Mouse (Mus musculus): ENCODE results near the gene Ncf1. TPM values are rescaled to one million over a fixed set of nuclear protein-coding genes. Genes with fewer than 3 reads are reported as not detected.

Ncf1 gene
- total and polyA plus RNA-seq, 3 experiments = 287 to 342 (median 302) TPM

GRCm38 (mm10) chr5:134275021-134275420 lies 45.6 kb upstream of the Ncf1 start:
- no peak overlapping the region for H3K4me2 ChIP-seq (ENCODE audit: insufficient read depth, low read depth, poor library complexity, severe bottlenecking)
- H3K4me3 ChIP-seq (replicated peaks in 1 of 3; ENCODE audit: low read depth in 2 of 3, low read length in 2 of 3, poor library complexity in 1 of 3) = no peak overlapping the region
- no peak overlapping the region for H3K9ac ChIP-seq (ENCODE audit: insufficient read depth, low read depth)
- peaks cover 3 to 23% of the 10 kb centered on the region in 2 experiments; a peak in 3 of 4 replicates for H3K4me1 ChIP-seq (ENCODE audit: control insufficient read depth in 1 of 2, insufficient read depth in 2 of 2)
- dilution Hi-C loops (cut with MboI; ENCODE audit: extremely low pct_ligation_motif_present, extremely low pct_unique_long_range_greater_than_20kb, low sequenced_read_pairs) (no loop called here), in situ Hi-C loops (cut with MboI; ENCODE audit: low pct_ligation_motif_present, low pct_unique_long_range_greater_than_20kb, low sequenced_read_pairs) (no loop called here)
- H3K27ac ChIP-seq (ENCODE audit: insufficient read depth, low read depth) = no peak overlapping the region
- no peaks in the 10 kb centered on the region for H3K27me3 ChIP-seq (replicated peaks)
- no peaks in the 10 kb centered on the region for H3K9me3 ChIP-seq (replicated peaks; ENCODE audit: low read length)
- DNase-seq (ENCODE audit: extremely low read depth) = no peak
- TF ChIP-seq BHLHE40 (IDR thresholded peaks at IDR 0.05; ENCODE audit: low read depth, low read length) (no peak), USF1 (IDR thresholded peaks at IDR 0.05; ENCODE audit: low read depth, low read length) (no peak), JUND (conservative IDR thresholded peaks at IDR 0.05; ENCODE audit: low read depth, low read length) (no peak), POLR2A (IDR thresholded peaks at IDR 0.05; ENCODE audit: low read depth, low read length) (no peak), TBP (conservative IDR thresholded peaks at IDR 0.05; ENCODE audit: low read depth, low read length) (no peak), SIN3A (IDR thresholded peaks at IDR 0.05; ENCODE audit: low read length) (no peak), UBTF (IDR thresholded peaks at IDR 0.05; ENCODE audit: low read depth, low read length) (no peak), ZKSCAN1 (IDR thresholded peaks at IDR 0.05; ENCODE audit: borderline replicate concordance, low read depth, low read length) (no peak), TCF12 (IDR thresholded peaks at IDR 0.05; ENCODE audit: low read depth, low read length) (no peak), SMC3 (IDR thresholded peaks at IDR 0.05; ENCODE audit: low read depth, low read length) (no peak), CHD1 (IDR thresholded peaks at IDR 0.05; ENCODE audit: low read depth, low read length) (no peak), USF2 (conservative IDR thresholded peaks at IDR 0.05; ENCODE audit: low read depth, low read length) (no peak), MAZ (IDR thresholded peaks at IDR 0.05; ENCODE audit: low read depth, low read length) (no peak), PAX5 (IDR thresholded peaks at IDR 0.05; ENCODE audit: low read length) (no peak)
- H3K79me2 ChIP-seq (replicated peaks; ENCODE audit: control insufficient read depth, extremely low read depth, insufficient read depth, poor library complexity, severe bottlenecking) = no peaks in the 10 kb centered on the region
- H3K36me3 ChIP-seq (replicated peaks in 1 of 2; ENCODE audit: control insufficient read depth in 1 of 2, insufficient read depth in 1 of 2, low read length in 1 of 2) = peaks cover 65 to 92% of the 10 kb centered on the region in 2 experiments

DNA sequence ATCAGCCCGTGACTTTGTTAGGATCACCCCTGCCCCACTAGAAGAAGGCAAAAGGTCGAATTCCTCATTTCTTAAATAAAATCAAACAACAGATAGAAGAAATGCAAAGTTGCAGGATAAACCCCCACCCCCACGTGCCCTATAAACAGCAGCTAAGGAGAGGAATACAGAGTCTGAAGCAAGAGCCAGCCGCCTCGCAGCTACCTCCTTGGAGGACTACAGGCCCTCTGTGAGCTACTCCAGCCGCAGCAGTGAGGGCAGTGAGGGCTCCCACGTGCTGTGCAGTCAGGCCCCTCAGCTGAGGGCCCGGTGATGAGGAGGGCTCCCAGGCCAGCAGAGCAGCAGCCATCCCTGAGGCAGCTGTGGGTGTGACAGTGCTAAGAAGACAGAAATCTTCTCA lies 44.3 kb upstream of the Ncf1 start:
- no peak for TF ChIP-seq ETS1 (conservative IDR thresholded peaks at IDR 0.05; ENCODE audit: low read depth, low read length)
- no peak for TF ChIP-seq ZMIZ1 (IDR thresholded peaks at IDR 0.05; ENCODE audit: low read depth, low read length)
- TF ChIP-seq RCOR1 (conservative IDR thresholded peaks at IDR 0.05; ENCODE audit: low read depth, low read length) = no peak
- TF ChIP-seq MYC (IDR thresholded peaks at IDR 0.05; ENCODE audit: low read depth, low read length) = no peak
- TF ChIP-seq ELF1 (IDR thresholded peaks at IDR 0.05; ENCODE audit: low read depth, low read length) = no peak
- no peak for TF ChIP-seq USF1 (IDR thresholded peaks at IDR 0.05; ENCODE audit: low read depth, low read length)
- no peak for TF ChIP-seq GABPA (IDR thresholded peaks at IDR 0.05; ENCODE audit: insufficient replicate concordance, low read depth, low read length)
- TF ChIP-seq MAFK (IDR thresholded peaks at IDR 0.05; ENCODE audit: insufficient replicate concordance, low read length) = no peak
- no peak for TF ChIP-seq CTCF (conservative IDR thresholded peaks at IDR 0.05 in 1 of 2, IDR thresholded peaks at IDR 0.05 in 1 of 2; ENCODE audit: low read depth in 2 of 2, low read length in 2 of 2)
- no peak for TF ChIP-seq NELFE (IDR thresholded peaks at IDR 0.05; ENCODE audit: low read depth, low read length)
- no peak for TF ChIP-seq MEF2A (IDR thresholded peaks at IDR 0.05; ENCODE audit: borderline replicate concordance, low read depth, low read length)
- H3K9ac ChIP-seq (ENCODE audit: insufficient read depth, low read depth) = no peak overlapping the region
- no peaks in the 10 kb centered on the region for H3K9me3 ChIP-seq (replicated peaks; ENCODE audit: low read length)
- no peaks in the 10 kb centered on the region for H3K27me3 ChIP-seq (replicated peaks)
- in situ Hi-C loops (cut with MboI; ENCODE audit: low pct_ligation_motif_present, low pct_unique_long_range_greater_than_20kb, low sequenced_read_pairs) (no loop called here), dilution Hi-C loops (cut with MboI; ENCODE audit: extremely low pct_ligation_motif_present, extremely low pct_unique_long_range_greater_than_20kb, low sequenced_read_pairs) (no loop called here)
- no peak for DNase-seq (ENCODE audit: extremely low read depth)
- H3K4me2 ChIP-seq (ENCODE audit: insufficient read depth, low read depth, poor library complexity, severe bottlenecking) = no peak overlapping the region
- peaks cover 9 to 35% of the 10 kb centered on the region in 2 experiments for H3K4me1 ChIP-seq (ENCODE audit: control insufficient read depth in 1 of 2, insufficient read depth in 2 of 2)
- H3K4me3 ChIP-seq (replicated peaks in 1 of 3; ENCODE audit: low read depth in 2 of 3, low read length in 2 of 3, poor library complexity in 1 of 3) = no peak overlapping the region
- no peaks in the 10 kb centered on the region for H3K79me2 ChIP-seq (replicated peaks; ENCODE audit: control insufficient read depth, extremely low read depth, insufficient read depth, poor library complexity, severe bottlenecking)
- H3K36me3 ChIP-seq (replicated peaks in 1 of 2; ENCODE audit: control insufficient read depth in 1 of 2, insufficient read depth in 1 of 2, low read length in 1 of 2) = peaks cover 59 to 84% of the 10 kb centered on the region in 2 experiments
- H3K27ac ChIP-seq (ENCODE audit: insufficient read depth, low read depth) = no peak overlapping the region
